ENCODE assay signal across 8 mouse cellular contexts in the genomic region with DNA sequence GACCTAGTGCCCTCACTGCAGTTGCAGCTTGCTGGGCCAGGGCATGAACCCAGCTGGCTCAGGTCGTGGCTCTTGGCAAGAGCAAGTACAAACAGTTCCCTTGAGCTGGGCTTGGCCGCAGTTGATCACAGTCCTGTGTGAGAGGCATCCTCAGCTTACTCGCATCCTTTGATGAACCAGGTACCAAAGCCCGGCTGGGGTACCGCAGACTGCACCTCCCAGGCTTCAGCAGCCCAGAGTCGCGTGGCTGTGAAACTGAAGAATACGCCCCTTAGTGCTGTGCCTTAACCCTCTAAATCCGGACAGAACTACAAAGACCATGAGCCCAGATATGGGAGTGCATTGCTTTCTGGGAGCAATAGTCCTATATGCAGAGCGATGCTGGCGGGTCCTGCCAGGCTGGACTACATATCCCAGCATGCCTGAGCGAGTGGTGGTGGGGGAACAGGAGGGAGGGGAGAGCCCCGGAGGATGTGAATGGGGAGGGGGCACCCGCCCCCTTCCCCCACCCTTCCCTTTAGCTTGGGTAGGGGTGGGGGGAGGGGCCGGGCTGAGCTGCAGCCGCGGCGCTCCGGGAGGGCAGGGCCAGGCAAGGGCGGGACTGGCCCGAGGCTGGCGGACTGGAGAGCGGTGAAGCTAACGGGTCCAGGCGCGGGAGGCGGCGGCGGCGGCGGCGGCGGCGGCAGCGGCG. TPM values are rescaled to one million over a fixed set of nuclear protein-coding genes. Genes with fewer than 3 reads are reported as not detected.
DNase-seq lines count a peak whose midpoint lies in the region; ATAC-seq lines count a peak whose summit lies in the region.

A gene (plus strand): TSS at position 582 of the 691 bp plus-strand sequence.

- peak; percentile 98 for ATAC-seq in heart, embryonic 14.5 days (ENCODE audit: insufficient number of reproducible peaks, insufficient read depth, low FRiP score, low read depth)
- peak; percentile 86 for ATAC-seq in liver, embryonic 12.5 days
- ATAC-seq in stomach, embryonic 14.5 days (ENCODE audit: insufficient number of reproducible peaks, insufficient read depth, low FRiP score, low read depth): peak; percentile 98

- peak within 1 kb of the TSS; percentile 93 for H3K9ac ChIP-seq in heart, embryonic 14.5 days (ENCODE audit: low read length)
- H3K9ac ChIP-seq in liver, embryonic 12.5 days: peak within 1 kb of the TSS; percentile 91
- H3K9ac ChIP-seq in stomach, embryonic 14.5 days (replicated peaks; ENCODE audit: low read depth, low read length): peak within 1 kb of the TSS; percentile 90

- peaks cover 21% of the 10 kb centered on the region for H3K36me3 ChIP-seq in forebrain, embryonic 10.5 days (replicated peaks)
- no peaks in the 10 kb centered on the region for H3K36me3 ChIP-seq in heart, embryonic 14.5 days (ENCODE audit: control insufficient read depth, insufficient read depth, low read length)
- H3K36me3 ChIP-seq in liver, embryonic 12.5 days: peaks cover 27% of the 10 kb centered on the region
- H3K36me3 ChIP-seq in stomach, embryonic 14.5 days (ENCODE audit: control insufficient read depth, insufficient read depth, low read length): no peaks in the 10 kb centered on the region

- peak; percentile 48 to 58 for DNase-seq in CD8-positive naive resting alpha-beta T cell, adult 2 months (ENCODE audit: low read depth in 2 of 2, low spot score in 2 of 2)
- DNase-seq in c-Kit-negative CD71-positive TER-119-positive erythroid progenitor cells, embryonic 14.5 days (ENCODE audit: low read depth, low spot score): peak; percentile 60
- peak; percentile 92 for DNase-seq in forebrain, embryonic 10.5 days (ENCODE audit: extremely low spot score, low spot score)
- peak; percentile 93 for DNase-seq in kidney, postnatal 10 days
- DNase-seq in natural killer cell, adult 2 months (ENCODE audit: low spot score in 2 of 2): peak; percentile 57 to 74

- 2% methylated on average over 22 of the region's 36 CpGs for WGBS in forebrain, embryonic 10.5 days
- 2% methylated on average over 13 of the region's 36 CpGs for WGBS in heart, embryonic 14.5 days
- WGBS in liver, embryonic 12.5 days (ENCODE audit: insufficient replicate concordance): 5% methylated on average over 15 of the region's 36 CpGs
- WGBS in stomach, embryonic 14.5 days: 0% methylated on average over 35 of the region's 36 CpGs

- no peaks in the 10 kb centered on the region for H3K9me3 ChIP-seq in forebrain, embryonic 10.5 days
- no peaks in the 10 kb centered on the region for H3K9me3 ChIP-seq in heart, embryonic 14.5 days (ENCODE audit: control insufficient read depth, low read length)
- no peaks in the 10 kb centered on the region for H3K9me3 ChIP-seq in liver, embryonic 12.5 days (replicated peaks)
- no peaks in the 10 kb centered on the region for H3K9me3 ChIP-seq in stomach, embryonic 14.5 days (ENCODE audit: control insufficient read depth, low read depth, low read length)

- H3K27ac ChIP-seq in forebrain, embryonic 10.5 days: peak within 1 kb of the TSS; percentile 97
- H3K27ac ChIP-seq in heart, embryonic 14.5 days (replicated peaks in 1 of 2; ENCODE audit: control insufficient read depth in 1 of 2, insufficient read depth in 1 of 2, low read depth in 2 of 2, low read length in 2 of 2): peak within 1 kb of the TSS; percentile 35 to 82
- H3K27ac ChIP-seq in liver, embryonic 12.5 days: peak within 1 kb of the TSS; percentile 98
- H3K27ac ChIP-seq in stomach, embryonic 14.5 days (ENCODE audit: low read length): peak within 1 kb of the TSS; percentile 82

- H3K27me3 ChIP-seq in forebrain, embryonic 10.5 days (ENCODE audit: poor library complexity, severe bottlenecking): no peaks in the 10 kb centered on the region
- no peaks in the 10 kb centered on the region for H3K27me3 ChIP-seq in heart, embryonic 14.5 days (ENCODE audit: control insufficient read depth, insufficient read depth, low read length)
- no peaks in the 10 kb centered on the region for H3K27me3 ChIP-seq in liver, embryonic 12.5 days (replicated peaks)
- no peaks in the 10 kb centered on the region for H3K27me3 ChIP-seq in stomach, embryonic 14.5 days (ENCODE audit: control insufficient read depth, insufficient read depth, low read length)

- H3K4me2 ChIP-seq in heart, embryonic 14.5 days (ENCODE audit: low read length): peak within 1 kb of the TSS; percentile 92
- H3K4me2 ChIP-seq in liver, embryonic 12.5 days: peak within 1 kb of the TSS; percentile 87
- peak within 1 kb of the TSS; percentile 82 for H3K4me2 ChIP-seq in stomach, embryonic 14.5 days (replicated peaks; ENCODE audit: low read depth, low read length)

- H3K4me3 ChIP-seq in forebrain, embryonic 10.5 days: peak within 1 kb of the TSS; percentile 89
- peak within 1 kb of the TSS; percentile 62 to 88 for H3K4me3 ChIP-seq in heart, embryonic 14.5 days (ENCODE audit: control insufficient read depth in 1 of 2, insufficient read depth in 1 of 2, low read depth in 1 of 2, low read length in 2 of 2)
- peak within 1 kb of the TSS; percentile 89 for H3K4me3 ChIP-seq in liver, embryonic 12.5 days
- peak within 1 kb of the TSS; percentile 74 for H3K4me3 ChIP-seq in stomach, embryonic 14.5 days (ENCODE audit: low read depth, low read length)

- peaks cover 34% of the 10 kb centered on the region for H3K4me1 ChIP-seq in forebrain, embryonic 10.5 days
- peaks cover 18 to 22% of the 10 kb centered on the region in 2 experiments for H3K4me1 ChIP-seq in heart, embryonic 14.5 days (ENCODE audit: control insufficient read depth in 2 of 2, insufficient read depth in 2 of 2, low read length in 2 of 2)
- H3K4me1 ChIP-seq in liver, embryonic 12.5 days: peaks cover 63% of the 10 kb centered on the region
- H3K4me1 ChIP-seq in stomach, embryonic 14.5 days (ENCODE audit: control insufficient read depth, insufficient read depth, low read length): peaks cover 3% of the 10 kb centered on the region; the same call in 1 of the 2 replicates

RNA-seq across cellular contexts. Expression of the gene that starts here (rescaled TPM):
- 24.4 and 24.5 TPM in 2 replicates for polyA plus RNA-seq in forebrain, embryonic 10.5 days (2016; fragmentation: Nextera tagmentation; extraction: Ambion mirVana)
- polyA plus RNA-seq in heart, embryonic 14.5 days (2014; fragmentation: Nextera tagmentation; extraction: Ambion mirVana): 9.6 and 10.4 TPM in 2 replicates
- 36.7 and 40.3 TPM in 2 replicates for polyA plus RNA-seq in liver, embryonic 12.5 days (2016; fragmentation: Nextera tagmentation; extraction: Ambion mirVana)
- 11.0 and 11.6 TPM in 2 replicates for polyA plus RNA-seq in stomach, embryonic 14.5 days (2014; fragmentation: Nextera tagmentation; extraction: Ambion mirVana)

Comparison
In these comparisons a context has a peak if more than half of its experiments do, and no peak if none do; other contexts are left out.
1. Peak in every context shown above with its lines: DNase-seq, ATAC-seq, H3K4me3 ChIP-seq and H3K27ac ChIP-seq.